Mouse (Mus musculus): Measurements from ENCODE around the gene Ccser2. TPM values are rescaled to one million over a fixed set of nuclear protein-coding genes. Genes with fewer than 3 reads are reported as not detected.
A peak's percentile ranks its signal among the peaks of the same experiment; 100 is the strongest.

The Ccser2 gene
- total RNA-seq, 2 experiments from 2014 or later = 4.3 to 7.6 TPM

DNA sequence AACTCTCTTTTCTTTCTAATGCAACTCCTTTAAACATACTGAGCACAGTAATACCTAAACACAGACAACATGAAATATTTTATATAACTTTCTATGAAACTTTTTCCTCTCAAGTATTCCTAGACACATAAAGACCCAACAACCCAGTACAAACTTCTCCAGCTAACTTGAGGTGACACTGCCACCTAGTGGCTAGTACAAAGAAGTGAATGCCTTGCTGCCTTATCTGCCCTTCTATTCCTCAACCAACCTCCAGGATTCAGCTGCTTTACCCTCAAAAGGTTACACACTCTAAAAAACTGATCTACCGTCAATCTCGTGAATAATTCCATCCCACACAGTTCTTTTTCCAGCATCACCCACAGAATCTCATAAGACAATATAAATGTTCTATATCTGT is 16.4 kb downstream of the Ccser2 start:
- peak; percentile 92 for ATAC-seq (replicated peaks; ENCODE audit: poor library complexity, severe bottlenecking)

DNA sequence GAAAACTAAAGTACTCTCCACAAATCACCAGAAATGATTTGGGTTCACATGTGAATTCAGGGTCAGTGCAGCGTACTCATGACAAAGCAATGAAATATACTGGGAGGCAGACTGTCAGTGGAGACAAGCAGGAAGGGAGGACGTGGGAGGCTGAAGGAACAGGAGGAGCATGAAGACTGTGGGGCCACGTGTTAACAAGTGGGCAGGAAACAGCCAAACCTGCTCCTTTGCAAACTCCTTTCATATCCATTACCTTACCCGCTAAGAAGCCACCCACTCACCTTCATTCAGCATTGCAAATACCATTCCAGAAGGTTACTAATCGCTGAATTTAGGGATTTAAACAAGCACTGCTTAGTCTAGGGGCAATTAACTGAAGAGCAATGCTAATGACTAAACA is 25.9 kb downstream of the Ccser2 start:
- no peak for ATAC-seq (replicated peaks; ENCODE audit: poor library complexity, severe bottlenecking)

DNA sequence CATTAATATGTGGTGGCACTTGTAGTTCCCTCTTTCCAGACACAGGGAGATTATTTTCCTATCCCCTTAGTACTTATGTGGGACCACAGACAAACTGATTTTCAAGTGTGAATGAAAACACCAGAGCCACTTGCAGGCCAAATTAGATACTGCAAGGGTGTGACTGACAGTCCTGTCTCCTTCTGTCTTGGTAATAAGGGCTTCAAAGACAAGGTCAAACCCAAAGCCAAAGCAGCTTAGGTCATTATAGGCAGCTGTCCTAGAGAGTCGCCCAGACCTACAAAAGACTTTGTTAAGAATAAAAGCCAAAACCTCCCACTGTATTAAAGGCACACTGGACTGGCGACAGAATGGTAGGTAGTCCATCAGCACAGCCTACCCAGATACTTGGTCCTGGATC is 30.6 kb downstream of the Ccser2 start:
- no peak for ATAC-seq (replicated peaks; ENCODE audit: poor library complexity, severe bottlenecking)

DNA sequence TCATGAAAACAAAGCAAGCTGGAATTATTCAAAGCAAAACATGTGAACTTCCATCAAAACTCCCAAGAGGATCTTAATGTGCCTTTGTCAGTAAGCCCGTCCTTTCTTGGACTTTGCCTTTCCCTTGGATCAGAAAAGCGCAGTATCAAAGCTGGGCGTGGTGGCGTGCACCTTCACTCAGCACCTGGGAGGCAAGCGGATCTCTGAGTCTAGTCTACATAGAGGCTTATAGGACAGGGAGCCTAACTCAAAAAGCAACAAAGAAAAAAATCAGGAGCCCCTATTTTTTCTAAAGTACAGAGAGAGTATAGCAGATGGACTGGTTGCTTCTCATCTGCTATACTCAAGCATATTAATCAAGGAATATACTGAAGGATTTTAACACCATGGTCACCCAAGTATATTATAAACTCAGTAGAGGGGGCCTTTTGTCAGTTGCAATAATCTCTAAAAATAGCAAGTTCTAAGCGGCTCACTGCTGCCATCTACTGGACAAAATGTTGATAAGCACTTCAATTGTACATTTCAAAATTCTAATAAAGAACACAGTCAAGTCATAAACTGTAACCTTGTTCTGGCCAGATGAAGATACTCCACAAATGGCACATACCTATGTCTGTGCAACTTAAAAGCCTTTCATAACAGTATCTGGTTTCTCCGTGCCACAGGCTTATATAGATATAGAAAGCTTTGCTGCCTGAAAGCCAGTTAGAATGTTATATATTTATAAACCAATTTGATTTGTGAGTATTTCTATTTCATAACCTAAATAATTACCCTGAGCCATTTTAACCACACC is 31.3 kb downstream of the Ccser2 start:
- ATAC-seq (replicated peaks; ENCODE audit: poor library complexity, severe bottlenecking) = peak; percentile 81

DNA sequence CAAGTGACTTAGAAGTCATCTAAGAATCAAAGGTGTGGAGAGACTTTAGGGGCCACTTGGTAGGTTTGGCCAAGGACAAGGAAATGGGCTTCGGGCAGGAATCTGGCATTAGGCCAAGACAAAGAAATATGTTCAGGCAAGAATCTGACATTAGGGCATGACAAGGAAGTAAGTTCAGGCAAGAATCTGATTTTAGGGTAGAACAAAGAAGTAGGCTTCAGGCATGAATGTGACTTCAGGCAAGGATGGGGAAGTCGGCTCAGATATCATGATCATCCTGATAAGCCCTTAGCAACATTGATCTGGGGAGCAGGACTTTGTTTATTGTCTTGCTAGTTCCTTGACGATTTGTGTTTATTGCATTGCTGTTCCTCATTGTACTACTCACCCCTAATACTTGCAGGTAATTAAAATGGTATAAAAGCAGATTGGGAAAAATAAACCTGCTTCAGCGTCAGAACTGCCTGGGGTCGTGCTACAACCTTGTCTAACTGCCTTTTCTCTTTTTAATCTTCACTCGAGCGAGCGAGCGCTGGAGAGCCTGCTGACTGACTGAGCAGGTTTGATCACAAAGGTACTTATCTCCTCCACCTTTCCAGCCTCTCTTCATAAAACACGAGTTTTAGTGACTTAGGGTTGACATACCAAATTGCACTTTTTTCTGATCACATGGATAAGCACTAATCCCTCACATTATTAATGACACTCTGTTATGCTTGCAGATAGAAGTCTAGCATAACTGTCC is 35.8 kb downstream of the Ccser2 start:
- ATAC-seq (replicated peaks; ENCODE audit: poor library complexity, severe bottlenecking) = peak; percentile 44; the same call in 1 of the 2 replicates

DNA sequence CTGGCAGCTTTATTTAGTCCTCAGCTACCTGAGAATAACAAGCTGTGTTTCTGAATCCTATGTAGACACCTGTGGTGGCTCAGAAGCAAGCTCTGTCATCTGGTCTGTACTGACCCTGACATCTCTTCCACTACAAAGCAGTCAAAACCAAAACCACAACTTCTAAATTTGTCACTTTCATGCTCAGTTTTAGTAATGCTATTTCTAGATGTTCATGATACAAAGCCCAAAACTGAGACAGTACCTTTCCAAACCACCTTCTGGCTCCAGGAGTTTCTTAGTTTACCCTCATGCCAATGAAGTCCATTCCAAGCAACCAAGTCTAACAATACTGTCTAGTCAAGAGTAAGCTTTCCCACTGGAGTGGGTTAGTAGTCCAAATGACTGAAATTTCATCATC is 36.5 kb downstream of the Ccser2 start:
- ATAC-seq (replicated peaks; ENCODE audit: poor library complexity, severe bottlenecking) = no peak

DNA sequence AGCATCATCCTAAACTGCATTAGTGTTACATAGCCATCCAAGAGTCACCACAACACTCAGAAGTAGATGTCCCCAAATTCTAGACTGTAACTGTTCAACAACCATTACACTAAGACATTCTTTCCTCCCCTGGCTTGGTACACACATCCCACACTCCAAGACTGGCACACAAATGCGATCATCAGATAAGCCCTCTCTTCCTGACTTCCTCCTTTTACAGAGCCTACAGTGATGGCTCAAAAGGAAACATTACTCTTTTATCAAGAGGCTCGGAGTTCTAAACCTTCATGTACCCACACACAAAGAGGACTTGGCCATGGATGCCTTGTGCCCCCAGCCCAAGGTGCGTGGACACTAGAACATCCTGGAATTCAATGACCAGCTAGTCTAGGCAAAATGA is 45.2 kb downstream of the Ccser2 start:
- 0 out of 2 replicates have a peak, but pooled peaks have one; percentile 14 for ATAC-seq (replicated peaks; ENCODE audit: poor library complexity, severe bottlenecking)

DNA sequence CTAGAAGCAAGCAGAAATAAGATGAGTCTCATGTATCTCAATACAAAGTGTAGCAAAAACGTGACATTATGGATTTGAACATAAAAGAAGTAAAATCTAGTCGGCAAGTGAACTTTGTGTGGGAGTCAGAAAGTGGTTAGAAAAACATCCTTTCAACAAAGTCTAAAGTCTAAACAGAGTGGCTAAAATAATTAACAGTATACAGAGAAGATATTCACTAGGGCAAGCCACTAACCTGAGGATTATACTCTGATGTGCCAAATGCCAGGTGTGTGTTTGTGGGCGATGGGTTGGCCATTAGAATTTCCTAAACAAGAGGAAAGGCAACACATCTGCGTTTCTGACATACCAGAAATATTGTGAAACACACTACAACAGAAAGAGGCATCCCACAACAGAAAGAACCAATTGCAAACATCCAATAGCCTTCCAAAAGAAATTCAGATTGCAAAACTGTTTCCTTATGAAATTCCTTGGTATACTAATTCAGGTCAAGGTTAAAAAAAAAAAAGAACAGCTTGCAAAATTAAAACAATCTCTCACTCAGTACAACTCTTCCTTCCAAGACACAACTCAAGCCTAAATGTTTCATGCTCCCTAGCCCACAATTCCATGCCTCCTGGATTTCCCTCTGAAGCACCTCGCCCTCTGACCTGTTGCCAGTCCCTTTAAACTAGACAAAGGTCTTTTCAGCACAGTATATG is 47.1 kb downstream of the Ccser2 start:
- ATAC-seq (replicated peaks; ENCODE audit: poor library complexity, severe bottlenecking) = no peak

DNA sequence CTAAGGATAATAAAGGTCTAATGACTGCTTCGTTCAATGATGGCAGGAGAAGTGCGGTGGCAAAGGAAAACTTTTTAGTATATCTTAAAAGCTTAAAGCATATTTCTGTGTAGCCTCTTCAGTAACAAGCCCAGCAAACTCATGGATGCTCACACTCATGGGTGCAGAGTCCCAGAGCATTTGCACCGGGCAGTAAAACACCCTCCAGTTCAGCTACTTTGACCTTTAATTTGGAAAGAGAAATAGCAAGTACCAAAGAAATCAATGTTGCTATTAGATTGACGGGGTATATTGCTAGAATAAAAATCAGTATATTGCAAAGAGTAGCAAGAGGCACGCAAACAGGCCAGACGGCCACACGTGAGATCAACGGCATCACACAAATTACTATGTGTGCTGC is 48.7 kb downstream of the Ccser2 start:
- no peak for ATAC-seq (replicated peaks; ENCODE audit: poor library complexity, severe bottlenecking)

DNA sequence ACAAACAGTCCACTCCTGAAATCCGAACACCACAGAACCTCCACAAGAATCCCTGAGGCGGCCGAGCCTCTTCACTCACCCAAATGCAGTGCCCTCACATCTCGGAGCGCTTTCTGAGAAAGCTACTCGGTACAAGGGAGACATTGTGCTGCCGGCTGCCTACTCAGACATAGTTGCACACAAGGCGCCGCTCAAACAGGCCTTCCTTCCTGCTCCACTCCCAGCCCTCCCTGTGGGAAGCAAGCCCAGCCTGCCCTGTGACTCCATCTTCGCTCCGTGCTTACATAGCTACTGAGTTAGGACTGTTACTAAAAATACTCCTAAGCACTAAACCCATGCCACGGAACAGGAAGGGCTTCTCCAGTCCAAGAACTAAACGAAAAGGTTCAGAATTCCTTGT is 49.4 kb downstream of the Ccser2 start:
- ATAC-seq (replicated peaks; ENCODE audit: poor library complexity, severe bottlenecking) = no peak

DNA sequence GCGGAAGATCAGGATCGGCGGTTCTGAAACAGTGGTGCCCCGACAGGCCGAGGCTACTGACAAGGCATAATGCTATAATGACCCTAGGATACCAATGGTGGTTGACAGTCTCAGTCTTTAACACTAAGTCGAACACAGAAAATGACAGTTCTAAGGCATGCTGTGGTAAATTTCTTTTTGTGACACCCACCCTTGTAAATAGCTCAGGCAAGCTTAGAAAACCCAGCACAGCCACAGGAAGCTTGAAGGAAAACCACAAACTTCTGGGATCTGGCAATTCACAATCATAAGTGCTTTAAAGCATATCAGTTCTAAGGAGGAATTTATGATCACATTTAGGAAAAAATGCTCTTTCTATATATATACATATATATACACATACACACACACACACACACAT is 53.4 kb downstream of the Ccser2 start:
- ATAC-seq (replicated peaks; ENCODE audit: poor library complexity, severe bottlenecking) = no peak

DNA sequence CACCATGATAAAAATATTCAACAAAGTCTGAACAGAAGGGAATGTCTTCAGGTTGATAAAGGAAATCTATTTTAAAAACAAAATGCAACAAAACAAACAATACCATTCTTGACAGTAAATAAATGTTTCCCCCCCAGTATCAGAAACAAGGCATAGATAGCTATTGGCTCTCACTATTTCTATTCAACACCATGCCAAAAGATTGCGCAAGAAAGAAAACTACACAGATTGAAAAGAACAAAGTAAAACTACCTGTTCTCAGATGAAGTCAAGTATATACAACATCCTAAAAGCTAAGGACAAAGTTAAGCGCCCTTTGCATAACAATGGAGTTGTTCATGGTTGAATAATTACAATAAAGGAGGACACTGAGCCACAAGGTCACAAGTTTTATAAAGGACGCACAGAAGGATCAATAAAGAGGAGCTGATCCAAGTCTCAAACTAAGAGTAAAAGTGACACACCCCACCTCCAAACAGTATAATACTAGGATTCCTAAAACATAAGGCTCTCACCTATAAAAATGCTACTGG is 54.0 kb downstream of the Ccser2 start:
- ATAC-seq (replicated peaks; ENCODE audit: poor library complexity, severe bottlenecking) = no peak

DNA sequence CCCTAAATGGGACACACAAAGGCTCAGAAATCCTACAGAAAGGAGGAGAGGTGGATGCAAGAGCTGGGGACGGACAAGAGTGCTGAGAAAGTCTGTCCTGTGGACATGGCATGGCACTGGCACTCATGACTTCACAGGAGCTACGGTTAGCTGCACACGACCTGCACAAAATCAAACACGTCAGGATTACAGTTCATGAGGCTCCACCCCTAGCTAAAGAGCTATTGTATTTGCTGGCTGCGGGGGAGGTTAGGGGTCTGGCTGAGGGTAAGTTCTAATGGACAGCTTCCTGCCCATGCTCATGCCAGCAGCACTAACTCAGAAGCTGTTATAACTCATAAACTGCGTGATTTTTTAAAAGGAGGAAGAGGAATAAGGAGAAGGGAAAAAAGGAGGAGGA is 56.8 kb downstream of the Ccser2 start:
- no peak for ATAC-seq (replicated peaks; ENCODE audit: poor library complexity, severe bottlenecking)

DNA sequence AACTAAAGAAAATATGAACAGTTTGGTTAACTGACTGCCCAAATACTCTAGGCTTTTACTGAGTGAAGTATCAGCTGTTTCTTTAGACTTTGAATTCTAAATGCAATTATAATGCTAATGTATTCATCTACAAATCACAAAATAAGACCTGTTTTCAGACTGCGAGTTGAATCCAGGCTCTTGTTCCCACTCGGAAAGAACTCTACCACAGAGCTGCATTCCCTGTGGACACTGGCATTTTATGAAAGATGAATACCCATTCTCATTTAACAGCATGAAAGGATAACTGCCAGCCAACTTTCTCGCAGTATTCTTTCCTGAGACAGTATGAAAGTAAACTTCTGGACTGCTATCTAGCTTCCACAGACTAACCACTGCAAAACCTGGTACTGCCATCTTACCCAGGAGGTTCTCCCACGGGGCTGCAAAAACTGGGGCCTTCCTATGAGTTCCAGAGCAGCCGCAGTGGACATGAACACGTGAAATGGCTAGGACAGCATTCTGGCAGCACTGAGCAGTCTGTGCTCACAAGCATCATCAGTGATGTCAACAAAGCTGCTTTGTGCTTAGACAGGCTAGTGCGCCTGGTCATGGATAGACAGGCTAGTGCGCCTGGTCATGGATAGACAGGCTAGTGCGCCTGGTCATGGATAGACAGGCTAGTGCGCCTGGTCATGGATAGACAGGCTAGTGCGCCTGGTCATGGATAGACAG is 62.6 kb downstream of the Ccser2 start:
- no peak for ATAC-seq (replicated peaks; ENCODE audit: poor library complexity, severe bottlenecking)

DNA sequence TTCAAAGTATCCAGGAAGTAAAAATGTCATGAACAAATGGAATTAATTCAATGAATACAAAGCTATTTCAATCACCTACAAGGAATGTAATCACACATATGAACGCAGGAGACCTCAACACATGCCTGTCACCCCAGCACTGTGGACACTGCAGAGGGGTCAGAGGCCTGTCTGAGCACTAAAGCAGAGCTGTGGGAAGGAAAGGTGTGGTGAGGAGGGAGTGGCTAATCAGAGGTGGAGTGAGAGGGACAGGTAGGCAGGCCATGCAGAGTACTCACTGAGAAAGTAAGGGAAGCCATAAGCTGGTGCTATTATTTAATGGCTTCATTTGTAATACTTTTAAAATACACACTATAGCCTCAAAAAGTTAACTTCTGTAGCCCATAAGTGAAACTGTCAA is 64.4 kb downstream of the Ccser2 start:
- no peak for ATAC-seq (replicated peaks; ENCODE audit: poor library complexity, severe bottlenecking)

DNA sequence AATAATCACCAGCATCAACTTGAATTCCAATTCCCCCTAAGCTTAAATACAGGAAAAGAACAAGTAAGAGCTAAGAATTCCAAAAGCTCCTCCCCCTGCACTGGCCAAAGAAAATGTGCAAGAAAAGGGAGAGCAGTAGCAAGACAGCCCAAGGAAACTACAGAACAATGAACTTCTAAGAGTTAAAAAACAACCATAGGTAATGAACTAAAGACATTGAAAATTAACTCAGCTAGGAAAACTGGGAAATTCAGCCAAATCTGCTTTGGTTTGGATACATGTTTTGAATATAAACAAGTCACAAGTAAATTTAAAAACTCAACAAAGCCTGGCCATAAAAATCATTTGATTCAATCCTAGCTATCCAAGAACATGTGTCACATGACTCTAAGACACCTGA is 67.7 kb downstream of the Ccser2 start:
- no peak for ATAC-seq (replicated peaks; ENCODE audit: poor library complexity, severe bottlenecking)

DNA sequence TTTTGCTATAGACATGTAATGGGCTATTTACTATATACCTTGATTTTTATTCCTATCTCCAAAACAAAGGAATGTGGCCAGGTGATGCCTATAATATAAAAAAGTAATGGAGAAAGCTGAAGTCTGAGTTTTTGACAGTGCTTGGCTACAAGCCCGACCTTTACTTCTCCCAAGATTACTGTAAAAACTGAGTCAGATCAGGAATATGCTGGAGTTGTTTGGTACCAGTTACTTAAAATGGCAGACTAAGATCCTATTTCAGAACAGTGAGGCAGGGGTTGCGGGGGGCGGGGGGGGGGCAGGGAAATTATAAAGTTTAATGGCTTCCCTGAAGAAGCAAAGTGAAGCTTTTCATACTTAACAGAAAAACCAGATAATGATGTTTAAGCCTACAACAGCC is 73.9 kb downstream of the Ccser2 start:
- ATAC-seq (replicated peaks; ENCODE audit: poor library complexity, severe bottlenecking) = no peak

DNA sequence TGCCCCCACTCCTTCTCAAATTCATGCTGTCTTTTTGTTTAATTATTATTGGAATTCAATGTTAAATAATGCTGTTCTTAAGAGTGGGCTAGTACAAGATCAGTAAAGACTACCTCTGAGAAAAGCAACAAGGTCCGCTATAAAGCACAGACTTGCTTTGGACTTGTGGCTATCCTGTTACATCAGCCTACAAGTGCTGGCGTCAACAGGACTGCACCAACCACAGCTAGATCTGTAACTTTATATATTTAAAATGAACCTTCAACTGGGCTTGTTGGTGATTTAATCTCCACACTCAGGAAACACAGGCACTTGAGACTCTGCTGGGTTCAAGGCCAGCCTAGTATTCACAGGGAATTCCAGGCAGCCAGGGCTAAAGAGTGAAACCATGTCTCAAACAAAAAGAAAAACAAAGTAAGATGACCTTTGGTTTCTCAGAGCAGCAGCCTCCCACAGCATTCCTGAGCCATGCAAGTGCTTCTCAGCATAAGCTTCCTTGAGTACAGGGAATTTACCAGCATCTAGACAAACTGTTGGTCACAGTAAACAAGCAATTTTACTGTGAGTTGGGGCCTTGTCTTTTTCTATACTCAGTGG is 75.7 kb downstream of the Ccser2 start:
- ATAC-seq (replicated peaks; ENCODE audit: poor library complexity, severe bottlenecking) = no peak

DNA sequence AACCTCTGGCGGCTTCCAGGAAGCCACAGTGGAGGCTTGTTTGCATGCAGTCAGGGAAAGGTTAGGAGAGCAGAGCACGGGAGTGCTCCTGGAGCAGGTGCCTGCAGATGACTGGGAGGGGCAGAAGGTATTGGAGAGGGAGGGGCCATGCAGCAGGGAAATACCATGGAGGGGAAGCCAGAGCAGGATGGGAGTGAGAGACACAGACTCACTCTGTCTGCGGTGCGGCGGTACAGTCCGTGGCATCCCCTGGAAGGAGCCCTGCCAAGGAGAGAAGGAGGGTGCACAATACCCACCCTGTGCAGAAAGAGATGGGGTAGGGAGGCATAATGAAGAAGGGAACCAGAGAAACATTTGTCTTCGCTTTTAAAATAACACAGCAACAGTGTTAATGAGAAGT is 78.4 kb downstream of the Ccser2 start:
- ATAC-seq (replicated peaks; ENCODE audit: poor library complexity, severe bottlenecking) = no peak

DNA sequence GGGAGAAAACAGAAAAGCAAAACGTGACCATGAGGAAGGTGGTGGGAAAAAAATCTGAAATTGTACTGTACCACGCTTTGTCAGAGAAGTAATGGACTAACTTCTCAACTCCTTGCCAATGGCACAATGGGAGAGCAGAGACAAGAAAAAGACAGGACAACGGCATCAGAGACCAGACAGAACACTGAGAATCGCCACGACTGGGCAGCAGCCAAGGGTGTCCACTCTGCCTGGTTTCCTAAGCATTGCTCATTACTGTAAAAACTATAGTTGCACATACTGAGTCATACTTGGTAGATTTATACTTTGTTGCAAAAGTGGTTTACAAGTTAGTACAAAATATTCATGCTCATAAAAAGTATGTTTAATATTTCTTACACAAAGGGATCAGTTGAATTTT is 82.9 kb downstream of the Ccser2 start:
- no peak for ATAC-seq (replicated peaks; ENCODE audit: poor library complexity, severe bottlenecking)
